11 mouse cellular contexts compared by ENCODE assay signal in genomic region chr8:120534080-120534479, GRCm38 (mm10). TPM values are rescaled to one million over a fixed set of nuclear protein-coding genes. Genes with fewer than 3 reads are reported as not detected.
DNase-seq lines count a peak whose midpoint lies in the region; ATAC-seq and TF ChIP-seq lines count a peak whose summit lies in the region.
"Had no signal": no experiment of that assay in that cellular context is flagged by ENCODE, and none has a peak within 500 bp of the region (broad histone marks: within the 10 kb centered on the region; RNA-seq: fewer than 3 reads in every experiment).

No protein-coding gene starts in this region.

- 0 out of 2 replicates have a peak overlapping the region, but pooled peaks have one; percentile 67 for H3K9ac ChIP-seq in heart, embryonic 14.5 days (ENCODE audit: low read length)
- no peak overlapping the region for H3K9ac ChIP-seq in hindbrain, embryonic 15.5 days
- H3K9ac ChIP-seq in neural tube, embryonic 14.5 days (replicated peaks; ENCODE audit: low read depth, low read length) = no peak overlapping the region

- H3K36me3 ChIP-seq in heart, embryonic 14.5 days (ENCODE audit: control insufficient read depth, insufficient read depth, low read length) = no peaks in the 10 kb centered on the region
- H3K36me3 ChIP-seq in thymus, adult 2 months (ENCODE audit: control insufficient read depth, insufficient read depth, low read length) = no peaks in the 10 kb centered on the region
- H3K36me3 ChIP-seq in hindbrain, embryonic 15.5 days = no peaks in the 10 kb centered on the region
- no peaks in the 10 kb centered on the region for H3K36me3 ChIP-seq in neural tube, embryonic 14.5 days (ENCODE audit: control insufficient read depth, insufficient read depth, low read length)

- no peaks in the 10 kb centered on the region for H3K9me3 ChIP-seq in heart, embryonic 14.5 days (ENCODE audit: control insufficient read depth, low read length)
- H3K9me3 ChIP-seq in hindbrain, embryonic 15.5 days = no peaks in the 10 kb centered on the region
- H3K9me3 ChIP-seq in neural tube, embryonic 14.5 days (ENCODE audit: control insufficient read depth, low read length) = no peaks in the 10 kb centered on the region

- H3K27me3 ChIP-seq in heart, embryonic 14.5 days (ENCODE audit: control insufficient read depth, insufficient read depth, low read length) = no peaks in the 10 kb centered on the region
- no peaks in the 10 kb centered on the region for H3K27me3 ChIP-seq in thymus, adult 2 months (ENCODE audit: control insufficient read depth, insufficient read depth, low read length)
- no peaks in the 10 kb centered on the region for H3K27me3 ChIP-seq in hindbrain, embryonic 15.5 days
- H3K27me3 ChIP-seq in neural tube, embryonic 14.5 days (ENCODE audit: control insufficient read depth, insufficient read depth, low read length) = no peaks in the 10 kb centered on the region

- no peak overlapping the region for H3K27ac ChIP-seq in heart, embryonic 14.5 days (replicated peaks in 1 of 2; ENCODE audit: control insufficient read depth in 1 of 2, insufficient read depth in 1 of 2, low read depth in 2 of 2, low read length in 2 of 2)
- H3K27ac ChIP-seq in thymus, adult 2 months (ENCODE audit: control insufficient read depth, insufficient read depth, low read length) = no peak overlapping the region
- peak overlapping the region; percentile 95 for H3K27ac ChIP-seq in hindbrain, embryonic 15.5 days (replicated peaks)
- 0 out of 2 replicates have a peak overlapping the region, but pooled peaks have one; percentile 46 for H3K27ac ChIP-seq in neural tube, embryonic 14.5 days (ENCODE audit: low read depth, low read length)
- H3K27ac ChIP-seq: macrophage had no signal

- intact Hi-C loops in heart, postnatal 14 days (cut with DNase I) = loop anchor here (2.0 kb wide), 3 partner anchors 125 to 355 kb away; no protein-coding TSS in a partner anchor

- no peak overlapping the region for H3K4me2 ChIP-seq in heart, embryonic 14.5 days (ENCODE audit: low read length)
- H3K4me2 ChIP-seq in hindbrain, embryonic 15.5 days = no peak overlapping the region
- H3K4me2 ChIP-seq in neural tube, embryonic 14.5 days (ENCODE audit: low read depth, low read length) = no peak overlapping the region

- no peak for DNase-seq in heart, postnatal 14 days
- peak; percentile 26 for DNase-seq in thymus, postnatal 14 days
- DNase-seq in thymus, adult 2 months = no peak
- DNase-seq in MN1 (ENCODE audit: low spot score) = no peak
- no peak for DNase-seq in right cerebral cortex, adult 2 months (ENCODE audit: low spot score in 2 of 2)
- DNase-seq: cerebellum, adult 2 months; embryo, embryonic 11 days had no signal

- H3K4me1 ChIP-seq in heart, embryonic 14.5 days (ENCODE audit: control insufficient read depth in 2 of 2, insufficient read depth in 2 of 2, low read length in 2 of 2) = peaks cover 37 to 71% of the 10 kb centered on the region in 2 experiments
- peaks cover 55% of the 10 kb centered on the region for H3K4me1 ChIP-seq in thymus, adult 2 months (replicated peaks; ENCODE audit: control insufficient read depth, insufficient read depth, low read length)
- peaks cover 76% of the 10 kb centered on the region for H3K4me1 ChIP-seq in hindbrain, embryonic 15.5 days (replicated peaks)
- peaks cover 77% of the 10 kb centered on the region for H3K4me1 ChIP-seq in neural tube, embryonic 14.5 days (ENCODE audit: control insufficient read depth, insufficient read depth, low read length)

- 49% methylated on average over 8 of the region's 8 CpGs for WGBS in heart, embryonic 14.5 days
- WGBS in thymus, adult 2 months = 62% methylated on average over 8 of the region's 8 CpGs
- WGBS in hindbrain, embryonic 15.5 days = 38% methylated on average over 8 of the region's 8 CpGs
- WGBS in neural tube, embryonic 14.5 days = 28% methylated on average over 8 of the region's 8 CpGs

- no peak for TF ChIP-seq CTCF in thymus, adult 2 months (IDR thresholded peaks at IDR 0.05; ENCODE audit: borderline replicate concordance, control insufficient read depth, extremely low read depth, insufficient read depth, low read length, poor library complexity)

- no peak for TF ChIP-seq POLR2A in thymus, adult 2 months (IDR thresholded peaks at IDR 0.05; ENCODE audit: control insufficient read depth, extremely low read depth, insufficient read depth, low read length, poor library complexity)

- H3K4me3 ChIP-seq in heart, embryonic 14.5 days (ENCODE audit: control insufficient read depth in 1 of 2, insufficient read depth in 1 of 2, low read depth in 1 of 2, low read length in 2 of 2) = no peak overlapping the region
- no peak overlapping the region for H3K4me3 ChIP-seq in thymus, adult 2 months (ENCODE audit: control insufficient read depth, insufficient read depth, low read length)
- no peak overlapping the region for H3K4me3 ChIP-seq in hindbrain, embryonic 15.5 days
- H3K4me3 ChIP-seq in neural tube, embryonic 14.5 days (ENCODE audit: low read depth, low read length) = no peak overlapping the region

- ATAC-seq in heart, embryonic 14.5 days (ENCODE audit: insufficient number of reproducible peaks, insufficient read depth, low FRiP score, low read depth) = no peak
- no peak for ATAC-seq in hindbrain, embryonic 15.5 days (ENCODE audit: low FRiP score, low read depth)
- ATAC-seq in neural tube, embryonic 14.5 days (ENCODE audit: low read depth) = no peak

RNA-seq across cellular contexts. Expression of gene Gins2, which starts 55.0 kb away (rescaled TPM):
- 51.1 and 60.6 TPM in 2 replicates for polyA plus RNA-seq in heart, embryonic 14.5 days (2014; fragmentation: Nextera tagmentation; extraction: Ambion mirVana)
- 1 to 10 TPM; 3.2 to 6.4 TPM for total RNA-seq in heart, postnatal 14 days (2021)
- 48.3 and 69.1 TPM in 2 replicates for polyA plus RNA-seq in thymus, adult 2 months (2012; rRNA removed)
- 19.0 and 24.9 TPM in 2 replicates for polyA plus RNA-seq in hindbrain, embryonic 15.5 days (2015; fragmentation: Nextera tagmentation; extraction: Ambion mirVana)
- polyA plus RNA-seq in neural tube, embryonic 14.5 days (2014; fragmentation: Nextera tagmentation; extraction: Ambion mirVana) = 10.5 and 13.1 TPM in 2 replicates

Comparison
In these comparisons a context has a peak if more than half of its experiments do, and no peak if none do; other contexts are left out.
1. H3K27ac ChIP-seq: peak in hindbrain, embryonic 15.5 days (single experiment) and neural tube, embryonic 14.5 days (single experiment); none in heart, embryonic 14.5 days (0 of 2) and thymus, adult 2 months (single experiment).